Mouse (Mus musculus) CD4-positive naive resting alpha-beta T cell, adult 57 days (primary cell): Measurements from ENCODE around the gene Dazap2. TPM values are rescaled to one million over a fixed set of nuclear protein-coding genes. Genes with fewer than 3 reads are reported as not detected.

ENCODE experiments used
- total RNA-seq: library from RNA; stranded (reverse); gene quantifications from one replicate; pipeline ENCODE4 v1.2.4, GENCODE M21; 2023

Gene Dazap2
- total RNA-seq = 385 TPM

GRCm38 (mm10) chr15:100614996-100615824 is at the start of gene Dazap2:
Gene Dazap2, plus strand, starts transcription at chr15:100615349.

GRCm38 (mm10) chr15:100599276-100600046 is 15.7 kb upstream of the Dazap2 start, which contains the start of gene Pou6f1:
Gene Pou6f1, minus strand, starts transcription at chr15:100599984.

GRCm38 (mm10) chr15:100636700-100637501 is 21.8 kb downstream of the Dazap2 start, which contains the start of gene Smagp:
Gene Smagp, minus strand, starts transcription at chr15:100636940.

GRCm38 (mm10) chr15:100669337-100669736 is 54.2 kb downstream of the Dazap2 start, which contains the start of gene Bin2:
Gene Bin2, minus strand, starts transcription at chr15:100669553.

Other genes with a start within 250 kb of the Dazap2 start
- not detected for gene Gm5475, start 193.2 kb upstream of the Dazap2 start, total RNA-seq
- 36.1 TPM for gene Slc11a2, start 190.3 kb upstream of the Dazap2 start, total RNA-seq
- 44.3 TPM for gene Letmd1, start 146.3 kb upstream of the Dazap2 start, total RNA-seq
- 9.8 TPM for gene Csrnp2, start 119.9 kb upstream of the Dazap2 start, total RNA-seq
- gene Tfcp2, start 63.3 kb upstream of the Dazap2 start, total RNA-seq = 11.7 TPM
- gene Pou6f1, start 15.4 kb upstream of the Dazap2 start, total RNA-seq = 62.9 TPM
- gene Smagp, start 21.6 kb downstream of the Dazap2 start, total RNA-seq = 4.3 TPM
- 420 TPM for gene Bin2, start 54.2 kb downstream of the Dazap2 start, total RNA-seq
- gene Cela1, start 72.6 kb downstream of the Dazap2 start, total RNA-seq = 4.0 TPM
- gene Galnt6, start 114.0 kb downstream of the Dazap2 start, total RNA-seq = 188 TPM
- gene Slc4a8, start 146.4 kb downstream of the Dazap2 start, total RNA-seq = 12.9 TPM